Mouse (Mus musculus) testis, postnatal 14 days (tissue): Measurements from ENCODE around the gene Gzma.

ENCODE experiments used
- DNase-seq: peaks from one replicate; pipeline ENCODE4 v3.0.0; 2021; ENCODE audit warnings: low spot score

Gzma gene

GRCm38 (mm10) chr13:113100879-113101278, at the start of gene Gzma:
Gzma (minus strand) TSS chr13:113100981.
- no peak for DNase-seq

DNA sequence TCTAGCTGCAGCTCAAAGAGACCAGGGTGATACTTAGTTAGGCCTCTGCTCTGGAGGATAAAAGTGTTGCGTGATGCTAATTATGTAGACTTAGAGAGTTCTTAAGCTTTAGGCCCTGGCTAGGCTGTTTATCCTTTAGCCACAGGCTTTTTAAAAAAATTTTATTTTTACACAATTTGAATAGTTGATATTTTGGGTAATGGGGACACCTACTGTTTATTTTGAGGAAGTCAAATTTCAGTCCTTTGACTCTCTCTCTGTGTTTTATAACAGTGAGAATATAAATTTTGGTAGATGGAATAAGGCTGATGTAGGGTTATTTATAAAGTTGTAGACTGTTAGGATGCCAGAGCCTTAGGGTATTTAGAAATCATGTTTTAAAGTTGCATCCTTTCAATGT, 38.8 kb upstream of the Gzma start:
- DNase-seq = no peak

DNA sequence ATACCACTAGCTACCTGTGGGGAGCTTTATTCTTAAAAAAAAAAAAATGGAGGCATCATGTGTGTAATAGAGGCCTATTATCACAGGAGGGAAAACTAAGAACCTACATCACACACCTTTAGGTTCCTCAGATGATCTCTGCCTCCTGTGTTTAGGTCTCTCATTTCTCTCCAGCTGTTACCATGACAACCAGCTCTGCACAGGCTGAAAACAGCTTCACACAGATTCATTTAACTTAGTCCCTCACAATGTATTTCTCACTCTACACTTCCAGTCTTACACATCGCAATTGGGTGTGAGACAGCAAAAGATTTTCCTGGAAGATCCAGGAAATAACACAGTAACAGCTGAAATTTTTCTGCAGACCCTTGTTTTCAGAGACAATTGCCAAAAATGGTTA, 29.2 kb upstream of the Gzma start:
- DNase-seq = no peak

GRCm38 (mm10) chr13:113121326-113121725, 20.5 kb upstream of the Gzma start:
- DNase-seq = no peak

DNA sequence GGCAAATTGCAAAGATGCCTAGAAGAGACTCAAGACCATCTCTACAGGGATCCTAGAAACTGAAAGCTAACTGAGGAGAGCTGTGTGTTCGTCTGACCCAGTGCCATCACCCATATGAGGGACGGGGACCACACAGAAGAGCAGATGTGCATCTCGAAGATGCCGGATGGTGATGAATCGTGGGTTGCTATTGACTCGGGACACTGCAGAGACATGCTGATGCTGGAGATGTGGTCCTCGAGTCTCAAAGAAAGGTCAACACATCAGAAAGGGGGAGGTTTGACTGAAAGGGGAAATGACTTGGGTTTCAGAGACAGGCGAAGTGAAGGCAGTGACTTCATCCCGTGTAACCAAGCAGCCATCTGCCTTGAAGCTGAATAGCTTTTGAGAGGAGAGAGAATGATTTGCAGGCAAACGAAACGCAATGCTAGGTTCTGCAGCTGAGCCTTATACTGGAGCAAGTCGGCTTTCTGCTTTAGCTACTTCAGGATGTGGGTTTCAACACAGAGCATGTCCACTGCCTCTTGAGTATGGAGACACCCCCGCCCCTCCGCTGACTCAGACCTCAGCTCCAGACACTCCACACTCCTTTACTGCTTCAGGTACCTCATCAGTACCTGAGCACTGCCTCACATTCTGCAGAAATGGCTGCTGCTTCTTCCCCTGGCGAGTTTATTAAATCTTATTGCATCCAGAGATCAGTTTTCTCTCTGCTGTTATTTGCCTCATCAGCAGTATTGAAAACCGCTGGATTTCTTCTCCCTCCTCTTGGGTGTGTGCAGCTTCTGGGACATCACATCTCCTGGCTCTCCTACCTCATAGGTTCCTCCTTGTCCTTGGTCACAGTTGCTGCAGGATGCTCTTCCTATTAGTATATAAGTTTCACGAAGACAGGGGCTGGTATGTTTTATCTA, 19.8 kb upstream of the Gzma start:
- DNase-seq = no peak

GRCm38 (mm10) chr13:113118977-113119376, 18.2 kb upstream of the Gzma start:
- DNase-seq = no peak

DNA sequence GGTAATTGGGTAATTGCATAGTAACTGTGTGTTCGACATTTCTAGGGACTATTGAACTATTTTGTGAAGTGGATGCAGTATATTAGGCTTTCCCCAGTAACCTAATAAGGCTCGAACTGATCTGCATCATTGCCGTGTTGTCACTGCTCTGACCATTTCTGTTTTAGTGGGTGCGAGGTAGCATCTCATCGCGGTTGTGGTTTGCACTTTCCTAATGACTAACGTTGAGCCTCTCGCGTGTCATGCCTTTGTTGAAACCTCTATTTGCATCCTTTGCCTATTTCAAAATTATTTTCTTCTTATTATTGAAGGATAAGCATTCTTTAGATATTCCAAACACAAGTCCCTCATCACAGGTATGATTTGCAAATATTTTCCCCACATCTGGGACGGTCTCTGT, 4.0 kb upstream of the Gzma start:
- no peak for DNase-seq

DNA sequence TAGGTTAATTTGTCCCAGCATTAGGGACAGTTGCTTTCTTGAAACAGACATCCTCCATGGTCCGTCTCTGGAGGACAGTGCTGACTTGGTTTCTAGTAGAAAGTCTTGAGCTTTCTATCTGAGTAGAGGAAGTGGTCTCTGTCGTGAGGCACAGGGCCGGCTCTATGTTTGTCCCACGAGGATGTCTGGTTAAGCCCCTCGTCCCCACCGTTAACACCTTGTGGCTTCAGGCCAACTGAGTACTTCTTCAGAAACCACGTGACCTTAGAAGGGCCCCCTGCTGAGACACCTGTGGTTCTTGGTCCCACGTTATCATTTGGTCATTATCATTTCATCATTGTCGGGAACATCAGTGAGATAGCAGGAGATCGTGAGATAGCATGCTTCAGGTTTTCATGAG, 1.0 kb upstream of the Gzma start:
- no peak for DNase-seq

GRCm38 (mm10) chr13:113098406-113098805, 2.4 kb downstream of the Gzma start:
- no peak for DNase-seq

DNA sequence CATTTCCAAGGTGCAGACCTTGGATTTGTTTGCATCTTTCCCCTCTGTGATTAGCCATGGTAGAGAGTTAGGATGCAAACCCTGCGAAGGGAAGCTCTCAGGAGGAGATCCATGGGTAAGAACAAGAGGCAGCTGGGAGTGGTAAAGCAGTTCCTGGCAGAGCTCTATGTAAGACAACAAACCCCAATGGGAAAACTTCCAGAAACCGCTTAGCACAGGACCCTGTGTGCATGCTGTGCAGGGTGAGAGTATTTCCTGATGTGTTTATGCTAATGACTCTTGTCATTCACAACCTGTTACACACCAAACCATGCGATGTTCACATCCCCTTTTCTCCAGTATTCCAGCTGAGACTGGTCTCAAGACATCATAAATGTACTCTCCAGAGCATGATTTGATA, 3.8 kb downstream of the Gzma start:
- no peak for DNase-seq

- DNase-seq = no peak
Observed at GRCm38 (mm10) chr13:113094618-113095017, 6.2 kb downstream of the Gzma start.

- no peak for DNase-seq
Observed at GRCm38 (mm10) chr13:113090489-113090888, 10.3 kb downstream of the Gzma start.

GRCm38 (mm10) chr13:113087226-113088017, 13.4 kb downstream of the Gzma start:
- no peak for DNase-seq

DNA sequence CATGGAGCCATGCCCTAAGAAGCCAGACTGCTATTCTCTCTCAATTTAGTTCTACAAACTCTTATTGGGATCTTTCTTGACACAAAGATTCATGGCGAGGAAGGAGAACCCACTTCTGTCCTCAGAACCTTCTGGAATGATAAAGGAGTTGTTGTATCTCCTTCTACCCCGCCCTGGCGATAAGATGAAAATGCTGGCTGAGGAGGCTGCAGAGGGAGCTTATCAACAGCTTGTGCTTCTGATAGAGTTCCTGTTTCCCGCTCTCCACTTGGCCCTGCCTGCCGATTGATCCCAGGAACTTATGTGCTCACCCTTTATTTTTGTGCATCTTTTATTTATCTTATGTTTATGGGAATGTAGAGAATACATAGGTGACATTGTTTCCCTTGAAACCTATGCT, 16.0 kb downstream of the Gzma start:
- DNase-seq = no peak

GRCm38 (mm10) chr13:113082101-113082500, 18.7 kb downstream of the Gzma start:
- no peak for DNase-seq

DNA sequence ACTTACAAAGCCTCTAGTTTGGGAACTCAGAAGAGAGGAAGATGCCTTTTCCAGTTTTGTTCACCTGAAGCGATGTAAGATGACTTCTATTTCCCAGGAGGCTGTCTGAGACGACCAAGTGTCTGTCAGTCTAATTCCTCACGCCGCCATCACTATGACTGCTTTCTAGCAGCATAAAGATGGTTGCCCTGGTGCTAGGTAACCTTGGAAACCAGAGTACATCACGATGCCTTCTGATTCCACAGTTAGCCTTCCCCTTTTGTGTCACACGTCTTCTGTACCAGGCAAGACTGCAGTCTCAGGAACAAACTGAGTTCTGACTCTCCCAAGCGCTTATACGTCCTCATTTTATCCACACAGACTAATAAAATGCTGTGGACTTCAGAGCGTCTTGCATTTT, 21.8 kb downstream of the Gzma start:
- no peak for DNase-seq

DNA sequence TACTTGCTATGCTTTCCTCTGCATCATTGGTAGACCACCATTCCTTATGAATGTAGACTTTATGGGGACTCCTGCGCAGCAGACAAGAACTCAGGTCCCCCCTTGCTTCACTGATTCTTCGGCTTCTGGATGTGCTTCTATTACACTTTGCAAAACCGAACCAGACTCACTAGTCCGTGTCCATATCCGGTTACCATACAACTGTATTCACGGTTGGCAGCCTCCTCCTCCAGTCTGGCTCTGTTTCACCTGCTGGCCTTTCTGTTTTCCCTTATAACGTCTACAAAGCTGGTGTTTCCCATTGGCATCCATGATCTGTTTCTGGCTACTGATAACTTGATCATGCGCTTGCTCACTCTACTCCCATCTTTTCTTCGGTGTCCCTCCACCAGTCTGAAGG, 36.2 kb downstream of the Gzma start:
- no peak for DNase-seq

- no peak for DNase-seq
Observed at GRCm38 (mm10) chr13:113061746-113062145, 39.0 kb downstream of the Gzma start.

- no peak for DNase-seq
Observed at GRCm38 (mm10) chr13:113055826-113056225, 45.0 kb downstream of the Gzma start.

- no peak for DNase-seq
Observed at GRCm38 (mm10) chr13:113054230-113054629, 46.6 kb downstream of the Gzma start.

GRCm38 (mm10) chr13:113047647-113048046, 53.1 kb downstream of the Gzma start:
- no peak for DNase-seq

GRCm38 (mm10) chr13:113047018-113047417, 53.8 kb downstream of the Gzma start:
- DNase-seq = no peak

DNA sequence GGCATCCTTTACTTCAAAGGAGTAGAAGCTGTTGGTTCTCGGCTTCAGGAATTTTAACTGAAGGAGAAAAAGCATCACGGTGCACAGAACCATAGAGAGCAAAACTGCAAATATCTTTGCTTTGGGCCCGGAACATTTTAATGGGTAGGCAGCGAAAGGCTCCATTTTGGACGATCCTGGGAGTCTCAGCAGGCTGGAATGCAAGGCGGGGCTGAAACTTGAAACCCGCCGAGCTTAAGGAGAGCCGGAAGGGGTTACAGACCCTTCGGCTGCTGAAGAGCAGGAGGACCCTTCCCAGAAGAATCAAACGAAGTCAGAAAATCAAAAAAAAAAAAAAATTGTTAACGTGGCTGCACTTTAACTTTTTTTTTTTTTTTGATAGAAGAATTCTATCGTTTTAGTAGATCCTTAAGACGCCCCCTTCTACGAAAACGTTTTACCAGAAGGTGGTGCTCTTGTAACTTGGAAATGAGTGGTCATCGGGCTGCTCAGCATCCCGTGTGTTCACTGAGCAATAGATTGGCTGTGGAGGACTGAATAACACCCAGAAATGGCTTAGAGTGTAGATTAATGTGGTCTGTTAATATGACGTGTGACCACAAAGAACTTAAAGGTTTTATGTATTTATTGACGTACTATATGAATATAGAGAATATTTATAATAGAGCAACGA, 54.4 kb downstream of the Gzma start, which contains the start of gene Gpx8:
TSS of gene Gpx8 (minus strand) at position 200 of the 673 bp plus-strand sequence.
- peak; percentile 33 for DNase-seq
